8 mouse cellular contexts compared by ENCODE assay signal in genomic region chr2:93277486-93277885, GRCm38 (mm10). TPM values are rescaled to one million over a fixed set of nuclear protein-coding genes. Genes with fewer than 3 reads are reported as not detected.
DNase-seq lines count a peak whose midpoint lies in the region; ATAC-seq and TF ChIP-seq lines count a peak whose summit lies in the region.
"Had no signal": no experiment of that assay in that cellular context is flagged by ENCODE, and none has a peak within 500 bp of the region (broad histone marks: within the 10 kb centered on the region; RNA-seq: fewer than 3 reads in every experiment).

No protein-coding gene starts in this region.

- no peak for TF ChIP-seq CTCF in stomach, postnatal 0 days (IDR thresholded peaks at IDR 0.05; ENCODE audit: low read depth)

- peak overlapping the region; percentile 64 for H3K9ac ChIP-seq in heart, embryonic 11.5 days (ENCODE audit: low read depth, low read length)
- H3K9ac ChIP-seq in limb, embryonic 13.5 days: no peak overlapping the region; the same call in 1 of the 2 replicates
- no peak overlapping the region for H3K9ac ChIP-seq in stomach, postnatal 0 days (ENCODE audit: low read length)
- H3K9ac ChIP-seq: liver, embryonic 14.5 days had no signal

- no peaks in the 10 kb centered on the region for H3K27me3 ChIP-seq in heart, embryonic 11.5 days (ENCODE audit: control insufficient read depth, insufficient read depth, low read length)
- peaks cover 9% of the 10 kb centered on the region for H3K27me3 ChIP-seq in limb, embryonic 13.5 days
- H3K27me3 ChIP-seq in stomach, postnatal 0 days (ENCODE audit: control insufficient read depth, insufficient read depth, low read length): no peaks in the 10 kb centered on the region

- ATAC-seq in heart, embryonic 11.5 days (replicated peaks; ENCODE audit: insufficient number of reproducible peaks, low FRiP score, low TSS enrichment): peak; percentile 63
- 0 out of 2 replicates have a peak, but pooled peaks have one; percentile 2 for ATAC-seq in limb, embryonic 13.5 days (ENCODE audit: low FRiP score, low read depth)
- ATAC-seq in stomach, postnatal 0 days (ENCODE audit: low FRiP score, low TSS enrichment): peak; percentile 40; the same call in 1 of the 2 replicates

- WGBS in heart, embryonic 11.5 days (ENCODE audit: insufficient replicate concordance): 2% methylated on average over 4 of the region's 4 CpGs
- 21% methylated on average over 4 of the region's 4 CpGs for WGBS in limb, embryonic 13.5 days
- WGBS in stomach, postnatal 0 days: 38% methylated on average over 4 of the region's 4 CpGs

- H3K4me2 ChIP-seq in heart, embryonic 11.5 days: no peak overlapping the region
- H3K4me2 ChIP-seq in limb, embryonic 13.5 days (replicated peaks): peak overlapping the region; percentile 42
- no peak overlapping the region for H3K4me2 ChIP-seq in stomach, postnatal 0 days (replicated peaks; ENCODE audit: low read depth)

- H3K4me3 ChIP-seq in heart, embryonic 11.5 days (ENCODE audit: low read depth, low read length): no peak overlapping the region
- no peak overlapping the region for H3K4me3 ChIP-seq in limb, embryonic 13.5 days
- no peak overlapping the region for H3K4me3 ChIP-seq in stomach, postnatal 0 days (ENCODE audit: low read depth, low read length)

- H3K27ac ChIP-seq in heart, embryonic 11.5 days (ENCODE audit: low read depth, low read length): peak overlapping the region; percentile 95
- peak overlapping the region; percentile 83 for H3K27ac ChIP-seq in limb, embryonic 13.5 days
- H3K27ac ChIP-seq in stomach, postnatal 0 days (replicated peaks): peak overlapping the region; percentile 90
- H3K27ac ChIP-seq: liver, embryonic 14.5 days had no signal

- no peak for TF ChIP-seq EP300 in stomach, postnatal 0 days (optimal IDR thresholded peaks at IDR 0.05)

- peaks cover 3% of the 10 kb centered on the region; the same call in 1 of the 2 replicates for H3K36me3 ChIP-seq in heart, embryonic 11.5 days (ENCODE audit: control insufficient read depth, insufficient read depth, low read length)
- H3K36me3 ChIP-seq in limb, embryonic 13.5 days: no peaks in the 10 kb centered on the region
- H3K36me3 ChIP-seq in stomach, postnatal 0 days (ENCODE audit: control insufficient read depth, insufficient read depth, low read length): no peaks in the 10 kb centered on the region

- DNase-seq in retina, postnatal 1 day: peak; percentile 54
- DNase-seq in retina, embryonic 14.5 days (ENCODE audit: low spot score): no peak
- no peak for DNase-seq in stomach, postnatal 0 days (ENCODE audit: low spot score)
- no peak for DNase-seq in adipocyte (ENCODE audit: low spot score)
- DNase-seq in frontal cortex, postnatal 36 days (ENCODE audit: low spot score in 2 of 2): no peak

- no peaks in the 10 kb centered on the region for H3K9me3 ChIP-seq in heart, embryonic 11.5 days (replicated peaks; ENCODE audit: control insufficient read depth, low read length)
- no peaks in the 10 kb centered on the region for H3K9me3 ChIP-seq in limb, embryonic 13.5 days
- no peaks in the 10 kb centered on the region for H3K9me3 ChIP-seq in stomach, postnatal 0 days (ENCODE audit: control insufficient read depth, low read length)

- H3K4me1 ChIP-seq in heart, embryonic 11.5 days (ENCODE audit: control insufficient read depth, insufficient read depth, low read length): peaks cover 46% of the 10 kb centered on the region
- peaks cover 66% of the 10 kb centered on the region for H3K4me1 ChIP-seq in limb, embryonic 13.5 days
- H3K4me1 ChIP-seq in stomach, postnatal 0 days (replicated peaks; ENCODE audit: control insufficient read depth, insufficient read depth): peaks cover 8% of the 10 kb centered on the region; the same call in 1 of the 2 replicates

RNA-seq across cellular contexts. Expression of gene Tspan18, which starts 56.8 kb away (rescaled TPM):
- polyA plus RNA-seq in heart, embryonic 11.5 days (2014; fragmentation: Nextera tagmentation; extraction: Ambion mirVana): 75.5 and 84.5 TPM in 2 replicates
- polyA plus RNA-seq in limb, embryonic 13.5 days (2015; fragmentation: Nextera tagmentation; extraction: Ambion mirVana): 17.2 and 19.5 TPM in 2 replicates
- polyA plus RNA-seq in stomach, postnatal 0 days (2015; fragmentation: Nextera tagmentation; extraction: Ambion mirVana): 8.2 and 8.7 TPM in 2 replicates

Comparison
In these comparisons a context has a peak if more than half of its experiments do, and no peak if none do; other contexts are left out.
1. ATAC-seq: peak in every context shown above with its lines; median percentile 63 in heart, embryonic 11.5 days; 40 in stomach, postnatal 0 days; 2 in limb, embryonic 13.5 days.